Mouse (Mus musculus) CH12F3 (cell line): Measurements from ENCODE around the gene Tspyl1.
"Not testable (repeated sequence)": the region's sequence is repeated elsewhere in the genome, so short reads cannot be mapped to it uniquely, and the experiment has no call there.

Experiments
- in situ Hi-C: fragments of 300-500 bp; cut with MboI; formaldehyde crosslinking; loops from 2 replicates; pipeline ENCODE4 v1.14.3; 2020; ENCODE audit warnings: low sequenced_read_pairs

Tspyl1 gene

DNA sequence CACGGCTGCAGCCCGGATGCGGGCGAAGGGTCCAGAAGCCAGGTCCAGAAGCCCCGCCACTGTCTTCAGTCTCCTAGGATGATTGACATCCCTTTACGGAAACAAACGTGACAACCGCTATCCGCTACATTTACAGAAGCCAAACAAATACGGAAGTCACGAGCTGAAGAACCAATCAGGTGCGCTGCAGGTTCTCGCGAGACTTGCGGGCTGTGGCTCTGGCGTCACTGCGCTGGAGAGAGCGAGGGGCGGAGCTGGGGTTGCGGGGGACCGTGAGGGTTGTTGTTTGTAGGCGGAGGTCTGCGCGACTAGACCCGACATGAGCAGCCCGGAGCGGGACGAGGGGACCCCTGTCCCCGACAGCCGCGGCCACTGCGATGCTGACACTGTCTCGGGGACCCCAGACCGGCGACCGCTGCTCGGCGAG, at the start of gene Tspyl1:
Gene Tspyl1, plus strand, starts transcription at position 229 of the 427 bp plus-strand sequence.
- in situ Hi-C loops: no loop called here

GRCm38 (mm10) chr10:34233418-34233817, 48.6 kb upstream of the Tspyl1 start:
- in situ Hi-C loops: no loop called here

DNA sequence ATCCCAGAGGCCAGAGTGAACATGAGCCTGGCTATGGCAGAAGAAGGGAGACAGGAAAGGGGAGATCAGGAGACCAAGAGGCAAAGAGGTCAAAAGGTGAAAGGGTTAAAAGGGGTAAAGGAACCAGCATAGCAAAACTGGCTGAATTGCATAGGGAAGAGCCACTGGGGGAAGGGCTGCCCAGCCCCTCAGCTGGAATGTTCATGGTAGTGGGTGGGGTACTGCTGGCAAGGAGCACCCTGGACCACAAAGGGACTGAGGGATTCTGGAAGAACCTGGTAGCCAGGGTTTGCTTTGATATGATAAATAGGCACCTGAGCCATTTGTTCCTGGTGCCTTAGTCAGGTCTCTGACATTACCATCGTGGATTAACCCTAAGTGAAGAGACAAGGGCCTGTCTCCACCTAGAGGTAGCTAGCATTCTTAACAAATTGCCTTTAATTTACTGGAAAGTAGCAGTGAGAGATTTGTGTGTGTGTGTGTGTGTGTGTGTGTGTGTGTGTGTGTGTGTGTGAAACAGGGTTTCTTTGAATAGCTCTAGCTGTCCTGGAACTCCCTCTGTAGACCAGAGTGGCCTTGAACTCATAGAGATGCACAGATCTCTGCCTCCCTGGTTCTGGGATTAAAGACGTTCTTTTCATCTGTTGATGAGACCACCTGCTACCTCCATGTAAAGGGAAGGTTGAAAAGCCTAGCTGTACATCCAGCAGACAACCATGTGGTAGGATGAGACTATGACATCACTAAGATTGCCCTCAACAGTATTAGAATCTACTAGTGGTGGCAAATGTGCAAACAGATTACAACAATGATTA, 47.9 kb upstream of the Tspyl1 start:
- in situ Hi-C loops: no loop called here

DNA sequence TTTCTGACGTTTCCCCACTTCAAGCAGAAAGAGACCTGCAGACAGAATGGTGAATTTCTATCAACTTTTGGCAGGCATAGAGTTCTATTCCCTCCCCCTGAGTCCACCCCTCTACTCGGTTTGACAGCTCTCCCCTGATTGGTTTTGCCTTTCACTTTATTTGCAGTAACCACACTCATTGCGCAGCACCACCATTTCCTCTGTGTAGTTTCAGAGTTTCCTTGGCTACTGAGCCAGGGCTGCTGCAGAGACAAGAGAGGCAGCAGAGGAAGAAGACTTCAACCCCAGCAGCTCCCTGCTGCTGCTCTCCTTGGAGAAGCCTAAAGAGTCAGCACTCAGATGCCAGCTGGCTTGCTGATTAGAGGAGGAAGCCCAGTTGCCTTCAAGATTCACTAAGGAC, 46.6 kb upstream of the Tspyl1 start:
- in situ Hi-C loops: no loop called here

DNA sequence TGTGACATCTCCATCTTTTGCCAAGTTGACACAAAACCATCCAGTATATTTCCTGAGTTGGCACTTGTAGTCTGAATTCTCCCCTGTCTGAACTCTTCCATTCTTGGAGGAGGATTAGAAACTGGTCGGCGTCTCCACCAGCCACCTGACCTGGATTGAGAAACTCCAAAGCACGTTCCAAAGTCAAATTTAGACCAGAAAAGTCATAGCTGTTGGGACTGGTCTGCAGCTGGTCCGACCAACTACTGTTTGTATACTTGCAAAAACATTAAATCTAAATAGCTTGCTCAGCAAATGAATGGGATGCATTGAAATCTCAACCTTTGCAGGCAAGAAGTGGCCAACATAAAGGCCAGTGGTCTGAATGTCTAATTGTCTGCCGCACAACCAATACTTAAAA, 45.4 kb upstream of the Tspyl1 start:
- in situ Hi-C loops: no loop called here

GRCm38 (mm10) chr10:34238536-34238935, 43.5 kb upstream of the Tspyl1 start:
- in situ Hi-C loops: no loop called here

- in situ Hi-C loops: no loop called here
Measured at GRCm38 (mm10) chr10:34244745-34245144, 37.2 kb upstream of the Tspyl1 start.

DNA sequence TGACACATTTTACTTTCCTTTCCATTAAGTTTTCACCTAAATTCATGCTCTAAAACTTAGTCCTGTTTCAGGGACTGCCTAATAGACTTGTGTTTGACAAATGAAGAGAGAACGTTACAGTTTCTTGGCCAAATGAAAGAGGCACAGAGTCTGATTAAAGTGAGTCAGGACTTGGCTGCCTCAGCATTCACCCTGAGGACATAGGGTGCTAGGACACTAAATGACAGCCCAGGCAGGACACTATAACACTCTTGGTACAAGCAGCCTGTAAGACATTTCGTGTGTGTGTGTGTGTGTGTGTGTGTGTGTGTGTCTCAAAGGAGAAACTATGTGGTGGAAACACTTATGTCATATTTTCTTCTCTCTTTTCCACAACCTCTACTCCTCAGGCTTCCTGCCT, 35.9 kb upstream of the Tspyl1 start:
- in situ Hi-C loops: no loop called here

DNA sequence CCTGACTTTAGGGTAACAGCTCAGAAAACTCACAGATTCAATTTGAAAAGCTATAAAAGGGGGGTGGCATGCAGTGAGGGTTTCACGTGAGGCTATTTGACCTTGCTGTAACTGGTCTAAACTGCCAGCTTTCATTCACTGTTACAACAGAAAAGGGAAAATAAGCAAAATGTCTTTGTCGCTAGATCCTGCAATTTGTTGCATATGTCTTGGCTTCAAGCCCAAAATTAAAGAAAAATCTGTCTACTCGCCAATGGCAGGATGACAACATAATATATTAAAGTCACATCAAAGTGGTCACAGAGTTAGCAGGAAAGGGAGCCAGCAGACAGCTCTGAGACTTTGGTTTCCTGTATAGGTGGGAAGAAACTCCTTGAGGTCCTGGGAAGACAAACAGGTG, 34.2 kb upstream of the Tspyl1 start:
- in situ Hi-C loops: no loop called here

DNA sequence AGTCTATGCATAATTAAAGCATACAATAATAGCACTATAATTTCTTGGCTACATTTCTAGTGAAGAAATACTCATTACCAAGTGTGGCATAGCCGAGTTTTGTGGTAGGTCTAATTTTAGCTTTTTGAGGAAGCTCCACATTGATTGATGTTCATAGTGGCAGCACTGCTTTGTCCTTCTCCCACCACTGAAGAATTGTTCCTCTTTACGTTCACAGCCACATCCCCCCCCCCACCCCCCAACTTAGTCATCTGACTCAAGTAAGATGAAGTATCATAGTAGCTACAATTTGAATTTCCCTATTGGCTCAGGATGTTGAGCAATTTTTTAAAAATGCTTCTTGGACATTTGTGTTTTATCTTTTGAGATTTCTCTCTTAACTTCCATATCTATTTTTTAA, 32.4 kb upstream of the Tspyl1 start:
- in situ Hi-C loops: no loop called here

DNA sequence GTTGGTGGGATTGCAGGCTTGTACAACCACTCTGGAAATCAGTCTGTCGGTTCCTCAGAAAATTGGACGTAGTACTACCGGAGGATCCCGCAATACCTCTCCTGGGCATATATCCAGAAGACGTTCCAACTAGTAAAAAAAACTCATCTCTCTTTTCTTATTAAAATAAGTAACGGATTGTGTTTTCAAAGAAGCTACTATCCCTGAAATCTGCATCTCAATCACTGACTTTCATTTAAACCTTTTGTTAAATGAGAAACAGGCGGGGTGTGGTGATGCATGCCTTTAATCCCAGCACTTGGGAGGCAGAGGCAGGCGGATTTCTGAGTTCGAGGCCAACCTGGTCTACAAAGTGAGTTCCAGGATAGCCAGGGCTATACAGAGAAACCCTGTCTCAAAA, 29.2 kb upstream of the Tspyl1 start:
- in situ Hi-C loops: not testable (repeated sequence)

- in situ Hi-C loops: no loop called here
Measured at GRCm38 (mm10) chr10:34265106-34265505, 16.9 kb upstream of the Tspyl1 start.

DNA sequence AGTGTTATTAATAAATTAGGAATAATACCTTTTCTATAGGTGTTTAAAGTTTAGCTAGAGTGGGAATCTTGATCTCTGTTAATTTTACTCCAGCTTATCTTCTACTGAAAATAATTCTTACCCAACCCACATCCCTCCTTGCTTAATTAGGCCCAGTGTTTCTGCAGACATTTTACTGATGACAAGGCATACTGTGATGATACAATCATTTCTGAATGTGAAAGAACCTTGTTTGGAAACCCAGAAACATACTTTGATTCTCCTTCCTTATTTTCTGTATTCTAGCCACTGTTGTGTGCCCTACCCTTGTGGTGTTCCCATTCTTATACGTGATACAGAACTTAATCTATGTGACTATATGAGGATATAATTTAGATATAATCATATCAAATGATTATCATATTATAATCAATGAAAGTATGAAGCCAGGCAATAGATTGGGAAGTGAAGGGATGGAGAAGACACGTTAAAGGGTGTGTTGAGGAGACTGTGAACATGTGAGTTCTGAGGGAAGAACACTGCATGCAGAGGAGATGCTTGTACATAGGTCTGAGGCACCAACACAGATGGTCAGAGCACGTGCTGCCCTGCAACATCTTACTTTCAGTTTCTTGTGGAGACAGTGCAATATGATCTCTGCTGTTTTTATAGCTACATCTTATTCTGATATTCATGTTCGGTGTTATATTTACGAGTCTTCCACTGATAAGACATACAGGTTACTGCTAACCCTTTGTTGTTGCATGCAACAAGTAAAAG, 14.5 kb upstream of the Tspyl1 start:
- in situ Hi-C loops: no loop called here

DNA sequence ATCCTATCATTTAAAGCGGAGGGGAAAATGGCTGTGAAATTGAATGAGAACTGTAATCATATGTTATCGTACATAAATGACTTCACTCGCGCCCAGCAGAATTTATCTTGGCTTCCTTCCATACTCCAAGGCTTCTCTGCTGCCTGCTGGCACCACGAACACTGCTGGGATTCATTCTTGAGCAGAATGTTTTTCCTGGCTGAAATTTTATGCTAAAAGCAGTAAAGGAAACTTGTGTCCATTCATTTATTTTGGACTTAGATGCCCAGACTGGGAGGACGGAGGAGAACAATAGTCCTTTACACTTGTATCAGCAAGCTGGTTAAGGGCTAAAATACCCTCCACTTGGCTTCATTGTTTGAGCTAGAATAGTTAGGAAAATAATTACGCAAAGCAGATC, 10.3 kb upstream of the Tspyl1 start:
- in situ Hi-C loops: no loop called here

GRCm38 (mm10) chr10:34280591-34281175, 1.3 kb upstream of the Tspyl1 start:
- in situ Hi-C loops: no loop called here

- in situ Hi-C loops: no loop called here
Measured at GRCm38 (mm10) chr10:34281211-34281961, 604 bp upstream of the Tspyl1 start.

DNA sequence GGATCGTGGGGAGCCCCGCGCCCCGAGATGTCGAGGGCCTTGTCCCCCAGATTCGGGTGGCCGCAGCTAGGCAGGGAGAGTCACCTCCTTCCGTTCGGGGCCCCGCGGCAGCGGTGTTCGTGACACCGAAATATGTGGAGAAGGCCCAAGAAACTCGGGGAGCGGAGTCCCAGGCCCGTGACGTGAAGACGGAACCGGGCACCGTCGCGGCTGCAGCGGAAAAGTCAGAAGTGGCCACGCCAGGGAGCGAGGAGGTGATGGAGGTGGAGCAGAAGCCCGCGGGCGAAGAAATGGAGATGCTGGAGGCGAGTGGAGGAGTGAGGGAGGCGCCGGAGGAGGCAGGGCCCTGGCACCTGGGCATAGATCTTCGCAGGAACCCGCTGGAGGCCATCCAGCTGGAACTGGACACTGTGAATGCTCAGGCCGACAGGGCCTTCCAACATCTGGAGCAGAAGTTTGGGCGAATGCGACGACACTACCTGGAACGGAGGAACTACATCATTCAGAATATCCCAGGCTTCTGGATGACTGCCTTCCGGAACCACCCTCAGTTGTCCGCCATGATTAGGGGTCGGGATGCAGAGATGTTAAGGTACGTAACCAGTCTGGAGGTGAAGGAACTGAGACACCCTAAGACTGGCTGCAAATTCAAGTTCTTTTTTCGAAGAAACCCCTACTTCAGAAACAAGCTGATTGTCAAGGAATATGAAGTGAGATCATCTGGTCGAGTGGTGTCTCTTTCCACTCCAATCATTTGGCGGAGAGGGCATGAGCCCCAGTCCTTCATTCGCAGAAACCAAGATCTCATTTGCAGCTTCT, 639 bp downstream of the Tspyl1 start:
- in situ Hi-C loops: no loop called here

- in situ Hi-C loops: no loop called here
Measured at GRCm38 (mm10) chr10:34296911-34297298, 14.9 kb downstream of the Tspyl1 start.

DNA sequence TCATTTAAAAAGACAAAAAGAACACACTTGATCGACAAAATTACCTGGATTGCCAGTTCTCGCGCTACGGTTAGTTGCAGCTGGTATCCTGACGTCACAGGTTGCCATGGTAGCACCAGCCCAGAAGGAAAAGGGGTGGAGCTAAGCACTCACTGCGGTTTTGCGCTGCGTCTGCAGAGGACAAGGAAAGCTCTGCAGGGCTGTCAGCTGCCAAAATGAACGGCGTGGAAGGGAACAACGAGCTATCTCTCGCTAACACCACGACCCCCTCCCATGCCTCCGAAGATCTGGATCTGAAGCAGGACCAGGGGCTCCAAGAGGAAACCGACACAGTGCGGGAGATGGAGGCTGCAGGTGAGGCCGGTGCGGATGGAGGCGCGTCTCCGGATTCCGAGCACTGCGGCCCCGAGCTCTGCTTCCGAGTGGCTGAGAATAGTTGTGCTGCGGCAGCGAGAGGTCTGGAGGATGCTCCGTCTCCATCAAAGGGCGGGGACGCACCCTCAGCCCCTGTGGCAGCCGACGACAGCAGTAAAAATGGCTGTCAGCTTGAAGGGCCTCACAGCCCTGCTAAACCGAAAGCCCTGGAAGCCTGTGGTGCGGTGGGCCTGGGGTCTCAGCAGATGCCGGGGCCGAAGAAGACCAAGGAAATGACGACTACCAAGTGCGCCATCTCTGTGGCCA, 15.4 kb downstream of the Tspyl1 start, which contains the start of gene Tspyl4:
Gene Tspyl4, plus strand, starts transcription at position 144 of the 681 bp plus-strand sequence.
- in situ Hi-C loops: no loop called here
